Mouse (Mus musculus): ENCODE results near the gene Bbs1.

DNA sequence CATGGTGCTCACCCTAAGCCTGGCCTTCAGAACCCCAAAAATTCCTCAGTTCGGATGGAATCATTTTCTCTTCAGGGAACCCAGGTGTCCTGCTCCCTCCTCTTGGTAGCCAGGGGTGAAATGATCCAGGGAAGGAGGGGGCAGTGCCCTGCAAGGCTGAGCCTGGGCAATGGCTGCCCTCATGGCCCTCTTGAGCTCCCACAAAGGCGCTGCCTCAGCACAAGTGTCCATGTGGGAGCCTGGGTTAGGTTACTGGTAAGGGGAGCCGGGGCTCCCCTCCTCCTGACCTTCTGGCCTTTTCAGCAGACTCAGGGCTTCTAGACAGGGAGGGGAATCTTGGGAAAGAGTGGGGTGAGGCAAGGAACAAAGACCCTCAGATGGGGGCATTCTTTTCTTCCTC lies 29.7 kb downstream of the Bbs1 start:
- no peak for TF ChIP-seq CTCF (IDR thresholded peaks at IDR 0.05; ENCODE audit: extremely low read depth, insufficient read depth, low read length)
- no peak for TF ChIP-seq POLR2A (IDR thresholded peaks at IDR 0.05; ENCODE audit: extremely low read depth, insufficient read depth, low read length)

Measured in cortical plate, adult 2 months (tissue).